Mouse (Mus musculus): ENCODE data around the gene Klrb1.
A peak's percentile ranks its signal among the peaks of the same experiment; 100 is the strongest.
"Not testable (repeated sequence)": the region's sequence is repeated elsewhere in the genome, so short reads cannot be mapped to it uniquely, and the experiment has no call there.

Gene Klrb1

DNA sequence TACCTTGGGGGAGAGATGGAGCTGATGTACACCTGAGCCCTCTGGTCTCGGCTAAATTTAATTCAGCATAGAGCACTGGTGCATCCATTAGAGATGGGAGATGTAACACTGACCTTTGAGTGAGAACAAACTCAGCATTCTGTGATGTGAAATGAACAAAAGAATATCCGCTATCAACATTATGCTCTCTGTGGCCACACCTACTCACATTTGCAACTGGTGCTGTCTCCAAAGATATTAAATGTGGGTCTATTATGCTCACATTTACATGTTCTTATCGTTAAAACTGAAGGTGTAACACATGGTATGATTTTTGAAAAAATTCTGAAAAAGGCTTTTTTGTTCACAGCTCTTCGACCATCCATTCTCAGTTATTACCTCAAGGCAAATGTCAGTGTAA, at the start of gene Klrb1:
TSS of gene Klrb1 (minus strand) at position 101 of the 400 bp plus-strand sequence.
- DNase-seq (ENCODE audit: low spot score in 2 of 2), result no peak

DNA sequence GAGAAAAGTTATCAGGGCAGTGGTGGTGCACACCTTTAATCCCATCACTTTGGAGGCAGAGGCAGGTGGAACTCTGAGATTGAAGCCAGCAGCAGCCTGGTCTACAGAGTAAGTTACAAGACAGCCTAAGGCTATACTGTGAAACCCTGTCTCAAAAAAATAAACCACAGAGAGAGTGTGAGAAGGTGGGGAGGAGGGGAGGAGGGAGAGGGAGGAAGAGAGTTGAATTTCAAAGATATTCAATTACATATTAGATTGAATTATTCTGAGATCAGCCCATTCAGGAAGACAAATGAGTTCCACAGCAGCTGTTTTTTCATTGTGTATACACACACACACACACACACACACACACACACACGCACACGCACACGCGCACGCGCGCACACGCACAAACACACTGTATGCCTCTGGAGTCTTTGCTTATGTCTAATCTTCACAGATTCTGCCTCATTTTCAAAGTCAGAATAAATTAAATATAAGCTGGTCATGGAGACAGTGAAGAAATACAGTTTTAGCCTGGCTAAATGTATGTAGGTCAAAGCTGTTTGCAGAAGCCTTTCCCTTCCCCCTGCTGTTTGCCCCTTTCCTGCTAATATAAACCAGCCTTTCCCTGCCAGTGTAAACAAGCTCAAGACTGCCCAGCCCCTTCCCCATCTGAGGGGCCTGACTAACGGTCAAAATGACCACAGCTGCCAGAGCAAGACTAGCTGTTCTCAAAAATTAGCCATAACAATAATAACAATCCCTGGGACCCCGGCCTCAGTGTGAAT, 46.8 kb upstream of the Klrb1 start:
- DNase-seq (ENCODE audit: low spot score in 2 of 2), result no peak

DNA sequence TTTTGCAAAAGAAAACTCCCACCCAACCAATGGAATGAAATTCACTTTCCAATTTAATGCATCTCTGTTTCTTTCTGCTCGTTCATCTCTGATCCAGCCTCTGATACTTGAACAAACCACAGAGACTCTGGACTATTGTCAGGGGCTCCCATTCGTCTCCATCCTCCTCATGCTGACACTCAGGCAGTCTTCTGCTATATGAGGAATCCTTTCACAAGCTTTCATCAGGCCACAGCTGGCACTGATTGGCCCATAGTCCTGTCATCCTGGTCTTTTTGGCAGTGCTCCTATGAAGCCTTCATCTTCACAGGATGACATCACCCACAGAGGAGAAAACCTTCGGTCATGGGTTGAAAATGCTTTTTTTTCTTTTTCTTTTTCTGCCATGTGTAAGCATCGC, 45.2 kb upstream of the Klrb1 start:
- DNase-seq (ENCODE audit: low spot score in 2 of 2), result no peak

DNA sequence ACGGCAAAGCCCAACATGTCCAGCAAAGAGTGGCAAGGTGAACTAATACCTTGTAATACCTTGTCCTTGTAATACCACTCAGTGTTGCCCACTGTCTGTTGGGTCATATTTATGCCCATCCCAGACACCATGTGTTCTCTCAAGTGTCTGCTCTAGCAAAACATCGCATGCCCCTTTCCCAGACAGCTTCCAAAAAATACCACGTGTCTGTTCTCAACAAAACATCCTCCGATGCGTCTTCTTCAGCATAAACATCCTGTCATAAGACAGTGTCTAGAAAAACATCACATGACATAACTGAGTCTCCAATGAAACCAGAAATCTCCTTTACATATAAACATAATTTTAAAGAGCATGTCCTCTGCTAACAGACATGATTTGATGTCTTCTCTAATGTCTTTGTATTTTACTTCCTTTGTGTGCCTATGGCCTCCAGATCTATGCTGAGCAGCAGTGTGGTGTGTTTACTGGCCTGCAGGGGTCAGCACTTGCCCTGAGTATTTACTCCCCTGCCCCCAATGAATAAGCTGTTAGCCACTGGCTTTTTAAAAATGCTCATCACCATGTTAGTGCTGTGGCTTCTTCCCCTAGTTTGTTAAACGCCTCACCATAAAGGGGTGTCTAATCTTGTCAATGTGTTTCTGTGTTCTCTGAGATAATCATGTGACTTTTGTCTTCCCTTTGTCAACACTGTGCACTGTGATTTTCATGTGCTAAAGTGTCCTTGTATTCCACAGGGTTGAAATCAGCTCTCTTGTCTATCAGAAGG, 43.8 kb upstream of the Klrb1 start:
- peak; percentile 60 to 62 for DNase-seq (ENCODE audit: low spot score in 2 of 2)

DNA sequence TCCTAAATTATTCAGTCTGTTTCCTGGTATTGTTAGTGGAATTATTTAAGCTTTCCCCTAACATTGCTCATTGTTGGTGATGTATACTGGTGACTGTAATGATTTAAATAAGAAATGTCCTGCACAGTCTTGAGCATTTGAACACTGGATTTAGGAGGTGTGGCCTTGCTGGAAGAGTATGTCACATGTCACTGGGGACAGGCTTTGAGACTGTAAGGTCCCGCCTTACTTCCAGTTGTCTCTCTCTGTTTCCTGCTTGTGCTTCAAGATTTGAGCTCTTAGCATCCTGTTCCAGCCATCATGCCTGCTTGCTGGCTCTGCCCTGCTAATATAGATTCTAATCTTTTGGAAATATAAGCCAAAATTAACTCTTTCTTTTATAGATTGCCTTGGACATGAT, 42.4 kb upstream of the Klrb1 start:
- no peak for DNase-seq (ENCODE audit: low spot score in 2 of 2)

DNA sequence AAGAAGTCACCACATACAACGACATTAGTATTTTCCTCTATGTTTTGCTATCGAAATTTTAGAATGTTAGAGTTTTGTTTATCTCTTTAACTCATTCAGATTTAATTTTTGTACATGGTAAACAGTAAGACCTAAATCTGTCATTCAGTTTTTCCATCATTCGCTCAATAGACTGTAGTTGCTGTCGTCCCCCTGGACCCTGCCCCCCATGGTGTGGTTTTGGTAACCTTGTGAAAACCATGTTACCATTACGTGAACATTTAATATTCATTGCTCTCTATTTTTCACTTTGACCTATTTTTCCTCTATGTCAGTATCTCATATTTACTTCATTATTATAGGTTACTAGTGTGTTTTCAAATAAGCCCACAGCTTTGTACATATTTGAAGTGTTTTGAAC, 41.7 kb upstream of the Klrb1 start:
- DNase-seq (ENCODE audit: low spot score in 2 of 2), result no peak

DNA sequence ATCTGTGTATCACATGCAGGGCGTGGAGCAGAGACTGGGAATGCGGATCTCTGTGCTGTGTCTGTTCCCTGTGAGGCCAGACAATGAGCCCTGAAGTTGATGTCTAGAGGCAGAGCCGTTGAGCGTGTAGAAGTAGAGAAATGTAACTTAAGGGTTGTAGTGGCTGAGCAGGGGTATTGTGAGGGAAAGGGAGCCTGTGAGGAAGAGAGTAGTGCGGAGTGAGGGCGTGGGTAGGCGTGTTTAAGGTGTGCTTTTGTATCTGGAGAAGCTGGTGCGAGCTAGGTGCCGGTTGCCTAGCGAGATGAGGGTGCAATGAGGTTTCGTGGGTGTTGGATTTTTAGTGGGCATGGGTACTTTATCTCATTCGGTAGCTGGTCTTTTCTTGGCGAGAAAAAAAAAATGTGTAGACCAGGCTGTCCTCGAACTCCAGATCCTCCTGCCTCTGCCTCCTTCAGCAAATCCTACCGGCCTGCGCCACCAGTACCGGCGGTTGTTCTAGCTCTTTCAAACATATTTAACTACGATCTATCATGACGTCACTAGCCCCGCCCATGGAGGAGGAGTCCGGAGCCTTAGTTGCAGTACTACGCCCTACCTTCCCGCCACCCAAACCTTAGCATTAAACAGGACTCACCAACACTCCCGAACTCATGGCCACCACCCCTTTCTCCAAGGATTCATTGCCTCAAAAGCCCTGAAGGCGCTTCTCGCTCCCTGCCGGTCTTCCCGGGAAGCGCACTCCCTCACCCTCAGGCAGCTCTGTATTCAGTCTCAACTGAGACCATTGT, 41.1 kb upstream of the Klrb1 start:
- peak; percentile 90 to 92 for DNase-seq (ENCODE audit: low spot score in 2 of 2)

DNA sequence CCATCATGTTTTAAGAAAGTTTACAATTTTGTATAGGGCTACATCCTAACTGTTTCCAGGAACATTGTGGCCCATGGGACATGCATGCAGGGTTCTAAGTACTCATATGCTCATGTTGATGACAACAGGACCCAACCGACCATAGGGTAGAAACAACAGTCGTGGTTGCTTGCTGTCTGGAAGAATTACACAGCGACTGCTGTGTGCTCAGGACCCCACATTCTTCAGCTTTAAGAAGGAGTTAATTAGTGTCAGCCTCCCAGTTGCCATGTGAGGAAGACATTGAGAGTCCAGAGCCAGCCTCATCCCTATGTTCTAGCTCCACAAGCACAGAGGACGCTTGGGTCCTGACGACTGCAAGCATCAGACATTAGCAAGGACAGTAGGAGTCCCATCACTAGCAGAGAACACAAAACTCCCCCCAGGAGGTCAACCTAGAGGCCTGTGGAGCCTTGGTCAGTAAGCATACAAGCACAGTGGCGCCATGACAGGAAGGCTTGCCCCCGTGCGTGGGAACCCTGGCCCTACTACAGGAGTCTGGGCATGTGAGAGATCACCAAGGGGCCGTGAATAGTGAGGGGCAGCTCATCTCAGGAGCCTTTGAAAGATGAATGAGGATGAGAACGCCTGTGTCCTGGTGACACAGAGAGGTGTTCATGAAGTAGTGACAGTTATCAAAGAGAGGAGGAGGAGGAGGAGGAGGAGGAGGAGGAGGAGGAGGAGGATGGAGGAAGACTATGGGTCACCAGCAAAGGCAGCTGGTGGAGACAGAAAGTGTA, 40.2 kb upstream of the Klrb1 start:
- DNase-seq (ENCODE audit: low spot score in 2 of 2), result not testable (repeated sequence)

DNA sequence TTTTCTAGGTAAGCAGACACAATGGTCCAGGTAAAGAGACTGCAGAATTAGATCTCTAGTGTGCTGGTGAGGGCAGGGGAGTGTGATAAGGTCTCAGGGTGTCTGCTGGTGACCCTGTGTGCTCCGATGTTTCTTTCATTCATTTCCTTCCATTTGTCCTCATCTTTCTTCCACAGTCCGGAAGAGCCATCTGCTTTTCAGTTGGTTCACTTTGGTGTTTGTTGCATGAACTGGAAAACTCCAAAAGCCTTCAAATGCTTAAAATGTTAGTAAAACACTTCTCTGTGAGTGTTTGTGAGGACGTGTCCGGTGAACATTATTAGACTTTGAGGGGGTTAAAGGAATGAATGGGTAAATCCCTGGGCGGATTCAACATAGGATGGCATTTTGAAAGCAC, 38.3 kb upstream of the Klrb1 start:
- DNase-seq (ENCODE audit: low spot score in 2 of 2), result no peak

DNA sequence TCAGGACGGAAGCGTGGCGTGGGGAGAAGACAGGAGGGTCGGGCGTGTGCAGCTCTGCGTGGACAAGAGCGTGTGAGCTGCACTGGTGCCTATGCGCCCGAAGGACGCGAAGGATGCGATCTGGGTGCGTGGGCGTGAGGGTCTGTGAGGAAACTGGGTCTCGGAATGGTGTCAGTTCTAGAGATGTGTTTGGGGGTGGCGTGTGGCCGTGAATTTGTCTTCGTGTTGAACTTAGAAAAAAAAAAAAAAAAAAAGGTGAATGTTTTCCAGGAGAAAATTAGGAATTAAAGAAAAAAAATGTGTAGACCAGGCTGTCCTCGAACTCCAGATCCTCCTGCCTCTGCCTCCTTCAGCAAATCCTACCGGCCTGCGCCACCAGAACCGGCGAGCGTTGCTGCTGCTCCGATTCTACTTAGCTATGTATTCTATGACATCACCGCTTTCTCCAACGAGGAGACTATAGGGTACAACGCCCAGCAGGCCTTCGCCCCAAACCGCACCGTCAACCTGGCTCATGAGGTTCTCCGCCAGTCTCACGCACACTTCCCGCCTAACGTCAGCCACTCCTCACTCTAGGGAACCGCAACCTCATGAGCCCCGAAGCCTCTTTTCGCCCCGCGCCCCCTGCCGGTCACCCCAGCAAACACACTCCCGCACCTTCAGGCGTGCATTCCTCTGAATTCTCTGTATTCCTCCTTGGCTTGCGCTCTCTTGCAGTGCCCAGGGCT, 37.7 kb upstream of the Klrb1 start:
- DNase-seq (ENCODE audit: low spot score in 2 of 2), result peak; percentile 82 to 86

DNA sequence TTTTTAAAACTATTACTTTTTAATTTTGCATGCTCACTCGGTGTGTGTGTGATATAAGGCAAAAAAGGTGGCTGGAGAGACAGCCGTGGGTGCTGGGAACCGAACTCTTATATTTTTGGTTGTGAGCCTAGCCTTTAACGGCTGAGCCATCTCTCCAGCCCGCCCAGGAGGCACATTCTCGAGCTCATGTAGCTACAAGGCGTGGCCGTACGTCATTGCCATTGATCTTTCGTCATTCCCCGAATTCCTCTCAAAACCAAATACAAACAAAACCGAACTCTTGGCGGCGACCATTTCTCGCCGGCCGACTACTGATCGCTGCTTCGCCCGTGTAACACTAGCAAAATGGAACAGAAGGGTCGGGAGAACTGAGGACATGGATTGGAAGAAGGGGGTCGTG, 37.2 kb upstream of the Klrb1 start:
- peak; percentile 83 to 86 for DNase-seq (ENCODE audit: low spot score in 2 of 2)

DNA sequence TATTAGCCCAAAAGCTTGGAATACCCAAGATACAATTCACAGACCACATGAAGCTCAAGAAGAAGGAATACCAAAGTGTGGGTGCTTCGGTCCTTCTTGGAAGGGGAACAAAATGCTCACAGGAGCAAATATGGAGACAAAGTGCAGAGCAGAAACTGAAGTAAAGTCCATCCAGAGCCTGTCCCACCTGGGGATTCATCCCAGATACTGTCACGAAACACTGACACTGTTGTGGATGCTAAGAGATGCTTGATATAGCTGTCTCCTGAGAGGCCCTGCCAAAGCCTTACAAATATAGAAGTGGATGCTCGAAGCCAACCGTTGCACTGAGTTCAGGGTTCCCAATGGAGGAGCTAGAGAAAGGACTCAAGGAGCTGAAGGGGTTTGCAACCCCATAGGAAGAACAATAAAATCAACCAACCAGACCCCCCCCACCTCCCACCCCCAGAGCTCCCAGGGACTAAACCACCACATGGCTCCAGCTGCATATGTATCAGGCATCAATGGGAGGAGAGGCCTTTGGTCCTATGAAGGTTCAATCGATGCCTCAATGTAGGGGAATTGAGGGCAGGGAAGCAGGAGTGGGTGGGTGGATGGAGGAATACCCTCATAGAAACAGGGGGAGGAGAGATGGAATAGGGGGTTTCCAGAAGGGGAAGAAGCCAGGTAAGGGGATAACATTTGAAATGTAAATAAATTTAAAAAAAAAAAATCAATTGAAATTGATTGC, 36.5 kb upstream of the Klrb1 start:
- DNase-seq (ENCODE audit: low spot score in 2 of 2), result no peak

DNA sequence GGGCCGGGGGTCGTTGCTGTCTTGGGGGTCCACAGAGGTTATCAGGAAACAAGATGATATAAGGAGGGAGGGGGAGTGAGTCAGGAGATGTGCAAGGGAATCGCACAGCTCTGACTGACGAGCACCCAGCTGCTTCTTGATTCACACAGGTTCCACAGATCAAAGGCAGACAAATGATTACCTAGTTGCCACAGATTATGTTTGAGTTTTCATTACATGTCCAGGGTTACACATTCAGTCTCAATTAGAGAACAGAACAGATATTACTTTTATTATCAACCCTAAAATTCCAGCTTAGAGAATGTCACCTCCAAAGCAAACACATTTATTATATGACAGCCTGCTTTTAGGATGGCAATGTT, 32.5 kb upstream of the Klrb1 start:
- DNase-seq (ENCODE audit: low spot score in 2 of 2), result not testable (repeated sequence)

DNA sequence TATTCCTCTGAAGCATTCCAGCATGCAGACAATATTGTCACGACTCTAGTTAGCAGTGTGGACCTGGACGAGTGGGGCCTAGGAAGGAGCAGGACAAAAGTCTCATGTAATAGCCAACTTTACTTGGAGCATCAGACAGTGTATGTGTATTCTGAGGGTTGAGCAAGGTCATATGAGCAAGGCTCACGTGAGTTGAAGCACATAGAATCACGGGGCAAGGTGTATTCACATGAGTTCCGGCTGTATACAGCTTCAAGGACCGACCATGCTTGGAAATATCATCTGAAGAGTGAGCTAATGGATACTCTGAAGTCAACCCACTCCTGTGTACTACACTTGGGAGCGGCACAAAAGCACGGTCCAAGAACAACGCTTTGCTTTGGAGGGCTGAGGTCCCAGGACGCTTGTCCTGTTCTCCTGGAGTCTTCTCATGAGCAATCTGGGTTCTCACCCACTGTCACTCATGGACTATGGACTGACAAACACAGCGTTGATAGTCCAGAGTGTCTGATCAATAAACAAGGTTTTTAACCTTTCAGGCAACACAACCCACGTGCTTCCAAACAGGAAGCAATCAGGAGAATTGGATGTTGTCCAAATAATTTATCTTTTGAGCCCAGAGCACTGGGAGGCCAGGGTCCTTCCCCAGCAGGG, 32.0 kb upstream of the Klrb1 start:
- not testable (repeated sequence) for DNase-seq (ENCODE audit: low spot score in 2 of 2)

DNA sequence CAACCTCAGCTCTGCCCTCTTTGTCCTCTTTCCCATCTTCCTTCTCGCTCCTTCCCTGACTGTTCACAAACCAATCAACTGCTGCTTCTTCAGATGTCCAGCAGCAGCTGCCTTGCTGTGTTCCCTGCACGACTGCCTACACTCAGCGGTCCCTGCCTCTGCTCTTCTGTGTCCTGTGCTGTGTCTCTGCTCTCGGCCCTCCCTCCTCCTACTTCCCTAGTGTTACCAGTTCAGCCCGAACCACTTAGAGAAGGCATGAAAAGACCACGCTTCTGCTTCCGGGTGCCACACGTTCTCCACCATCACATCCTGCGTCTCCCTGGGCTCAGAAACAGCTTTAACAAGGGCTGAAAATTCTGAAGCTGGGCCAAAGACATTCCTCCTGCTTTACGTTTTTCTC, 31.4 kb upstream of the Klrb1 start:
- not testable (repeated sequence) for DNase-seq (ENCODE audit: low spot score in 2 of 2)

DNA sequence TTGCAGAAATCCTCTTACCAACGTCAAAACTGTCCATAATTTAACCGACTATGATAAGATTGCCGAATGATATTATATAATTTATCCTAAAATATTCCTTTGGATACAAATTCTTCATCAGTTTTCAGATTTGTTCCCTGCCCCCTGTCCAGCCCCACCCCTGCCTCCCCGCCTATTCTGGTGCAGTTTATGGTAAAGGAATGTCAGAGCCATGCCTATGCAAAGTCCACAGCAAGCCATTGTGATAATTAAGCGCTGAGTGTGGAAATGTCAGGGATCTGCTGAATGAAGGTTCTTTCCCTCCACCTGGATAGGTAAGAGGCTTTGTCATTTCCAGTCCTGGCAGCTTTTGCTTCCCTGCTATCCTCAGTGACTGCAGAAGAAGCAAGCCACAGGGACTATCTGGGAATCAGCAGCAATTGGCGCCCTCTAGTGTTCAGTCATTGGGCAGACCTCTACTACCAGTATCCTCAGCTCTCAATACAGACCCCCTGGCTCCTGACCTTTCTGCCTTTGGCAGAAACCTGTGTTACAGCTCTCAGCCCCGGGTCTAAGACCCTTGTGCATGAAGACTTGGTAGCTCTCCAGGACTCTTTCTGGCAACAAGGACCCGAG, 30.9 kb upstream of the Klrb1 start:
- DNase-seq (ENCODE audit: low spot score in 2 of 2), result peak; percentile 72 to 77

DNA sequence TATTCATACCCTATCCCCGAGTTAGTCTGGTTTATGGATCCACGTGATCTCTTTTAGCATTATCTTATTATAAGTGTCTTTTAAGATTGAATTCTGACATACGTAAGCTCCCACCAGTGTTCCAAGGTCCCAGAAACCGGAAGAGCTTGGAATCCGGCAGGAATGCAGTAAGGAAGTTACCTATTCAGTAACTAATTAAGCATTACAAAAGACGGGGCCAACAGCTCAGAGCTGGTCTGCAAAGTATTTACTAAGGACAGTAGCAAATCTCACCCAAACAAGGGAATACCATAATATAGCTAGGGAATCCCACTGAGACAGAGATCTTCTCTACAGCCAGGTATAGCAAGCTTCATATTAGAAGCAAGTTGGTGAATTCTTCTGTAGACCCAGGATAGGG, 24.1 kb upstream of the Klrb1 start:
- DNase-seq (ENCODE audit: low spot score in 2 of 2), result not testable (repeated sequence)

DNA sequence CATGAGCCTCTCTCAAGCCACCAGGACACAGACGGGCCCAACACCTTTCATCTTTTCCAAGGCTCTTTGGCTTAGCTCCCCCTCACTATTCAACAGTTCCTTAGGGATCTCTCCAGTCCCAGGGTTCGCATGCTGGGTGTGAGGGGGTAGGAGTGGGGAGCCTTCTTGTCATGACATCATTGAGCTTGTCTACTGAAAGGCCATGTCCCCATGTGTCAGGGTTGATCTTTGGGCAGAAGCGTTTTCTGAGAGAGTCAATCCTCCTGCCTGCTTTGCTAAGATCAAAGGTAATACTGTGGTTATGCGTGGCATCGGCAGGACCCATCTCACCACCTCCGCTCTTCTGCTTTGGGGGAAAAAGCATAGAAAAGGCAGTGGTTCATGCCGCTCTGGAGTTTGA, 14.6 kb upstream of the Klrb1 start:
- DNase-seq (ENCODE audit: low spot score in 2 of 2), result no peak

DNA sequence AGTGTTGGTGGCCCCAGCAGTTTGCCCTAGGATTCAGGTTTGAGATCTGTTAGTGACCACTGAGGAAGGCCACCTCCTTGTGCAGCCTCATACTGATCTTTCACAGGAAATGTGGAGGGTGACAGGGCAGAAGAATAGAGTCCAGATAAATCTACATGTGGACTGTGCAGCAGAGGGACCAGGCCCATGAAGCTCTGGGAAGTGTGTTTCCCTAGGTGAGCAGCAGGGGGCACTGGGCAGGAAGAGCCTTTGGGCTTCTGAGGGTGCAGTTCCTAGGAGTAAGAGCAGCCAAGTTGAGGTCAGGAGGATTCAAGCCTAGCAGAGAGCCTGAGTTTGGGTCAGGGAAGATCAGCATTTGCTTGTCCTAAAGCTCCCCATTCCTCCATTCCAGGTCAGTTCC, 13.2 kb upstream of the Klrb1 start:
- DNase-seq (ENCODE audit: low spot score in 2 of 2), result peak in 1 of 2 experiments; percentile 29

Data from spleen, postnatal 36 days (tissue).